Mouse (Mus musculus): ENCODE measurements around the gene Gprin3.

The Gprin3 gene

GRCm38 (mm10) chr6:59425824-59426533 lies at the start of gene Gprin3:
TSS of gene Gprin3 (minus strand) at chr6:59426294.
- DNase-seq: peak; percentile 88

- DNase-seq: no peak
Observed at GRCm38 (mm10) chr6:59458861-59459260, 32.8 kb upstream of the Gprin3 start.

- DNase-seq: no peak
Observed at GRCm38 (mm10) chr6:59456116-59456515, 30.0 kb upstream of the Gprin3 start.

- DNase-seq: no peak
Observed at GRCm38 (mm10) chr6:59451348-59451747, 25.3 kb upstream of the Gprin3 start.

- DNase-seq: no peak
Observed at GRCm38 (mm10) chr6:59445101-59445503, 19.0 kb upstream of the Gprin3 start.

GRCm38 (mm10) chr6:59435906-59436305 lies 9.8 kb upstream of the Gprin3 start:
- no peak for DNase-seq

- no peak for DNase-seq
Observed at GRCm38 (mm10) chr6:59433116-59433515, 7.0 kb upstream of the Gprin3 start.

GRCm38 (mm10) chr6:59426534-59426885 lies 416 bp upstream of the Gprin3 start:
- DNase-seq: no peak

GRCm38 (mm10) chr6:59424871-59425740 lies 988 bp downstream of the Gprin3 start:
- DNase-seq: no peak

GRCm38 (mm10) chr6:59423836-59424235 lies 2.3 kb downstream of the Gprin3 start:
- no peak for DNase-seq

GRCm38 (mm10) chr6:59419264-59419663 lies 6.8 kb downstream of the Gprin3 start:
- no peak for DNase-seq

GRCm38 (mm10) chr6:59418659-59419058 lies 7.4 kb downstream of the Gprin3 start:
- DNase-seq: no peak

- DNase-seq: peak; percentile 77
Observed at GRCm38 (mm10) chr6:59414816-59415215, 11.3 kb downstream of the Gprin3 start.

- no peak for DNase-seq
Observed at GRCm38 (mm10) chr6:59412417-59413346, 13.4 kb downstream of the Gprin3 start.

- no peak for DNase-seq
Observed at GRCm38 (mm10) chr6:59409001-59409700, 16.9 kb downstream of the Gprin3 start.

GRCm38 (mm10) chr6:59407482-59407997 lies 18.6 kb downstream of the Gprin3 start:
- no peak for DNase-seq

- DNase-seq: no peak
Observed at GRCm38 (mm10) chr6:59390208-59390607, 35.9 kb downstream of the Gprin3 start.

GRCm38 (mm10) chr6:59365300-59365699 lies 60.8 kb downstream of the Gprin3 start:
- DNase-seq: no peak

- DNase-seq: no peak
Observed at GRCm38 (mm10) chr6:59363282-59363681, 62.8 kb downstream of the Gprin3 start.

- no peak for DNase-seq
Observed at GRCm38 (mm10) chr6:59354943-59355342, 71.2 kb downstream of the Gprin3 start.

GRCm38 (mm10) chr6:59351108-59351789 lies 74.8 kb downstream of the Gprin3 start:
- no peak for DNase-seq

- DNase-seq: no peak
Observed at GRCm38 (mm10) chr6:59348673-59349072, 77.4 kb downstream of the Gprin3 start.
